Mouse (Mus musculus): ENCODE data around the gene Sh2d2a.

DNA sequence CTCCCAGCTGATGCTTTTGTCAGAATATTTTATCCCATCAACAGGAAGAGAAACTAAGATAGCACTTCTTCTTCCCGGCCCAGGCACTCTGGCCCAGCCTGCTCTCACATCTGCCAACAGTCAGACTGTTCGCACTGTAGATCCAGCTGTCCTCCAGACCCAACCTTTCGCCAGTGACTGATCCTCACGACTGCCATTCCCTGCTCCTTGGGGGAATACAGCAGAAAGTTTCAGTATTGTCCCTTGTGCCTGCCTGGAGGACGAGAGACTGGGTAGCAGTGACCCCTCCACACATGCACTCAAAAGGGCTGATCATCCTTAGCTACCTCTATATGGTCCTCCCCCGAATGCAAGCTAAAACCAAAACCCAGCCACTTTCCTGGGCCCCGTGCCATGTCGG lies 9.4 kb downstream of the Sh2d2a start:
- TF ChIP-seq CTCF (IDR thresholded peaks at IDR 0.05; ENCODE audit: borderline replicate concordance, insufficient read depth, low read length) = no peak
- no peak for TF ChIP-seq POLR2A (IDR thresholded peaks at IDR 0.05; ENCODE audit: low read depth, low read length)

All from embryonic fibroblast, embryonic 13.5 days (primary cell).